Mouse (Mus musculus) lung, embryonic 14.5 days (tissue): ENCODE measurements around the gene BC051019. TPM values are rescaled to one million over a fixed set of nuclear protein-coding genes. Genes with fewer than 3 reads are reported as not detected.
A peak's percentile ranks its signal among the peaks of the same experiment; 100 is the strongest.

Source experiments
- ATAC-seq: fragments of 200-750 bp; cut with Nextera tagmentation; 2 replicates; pipeline ENCODE4 v1.8.0; 2017; ENCODE audit warnings: mild to moderate bottlenecking, moderate TSS enrichment, moderate library complexity; ENCODE audit not compliant: insufficient read depth
- DNase-seq: peaks from one replicate; pipeline ENCODE4 v3.0.0-alpha.2; 2015
- H3K27ac ChIP-seq: fragments of 300-500 bp; sonication (generic); 2 replicates; pipeline ENCODE4 v1.5.1; 2014; ENCODE audit warnings: low read depth, mild to moderate bottlenecking, moderate library complexity
- H3K27me3 ChIP-seq: fragments of 300-500 bp; sonication (generic); 2 replicates; pipeline ENCODE4 v1.6.1; 2014; ENCODE audit warnings: low read length, control low read depth; ENCODE audit not compliant: insufficient read depth
- H3K36me3 ChIP-seq: fragments of 300-500 bp; sonication (generic); 2 replicates; pipeline ENCODE4 v1.6.1; 2014; ENCODE audit warnings: control low read depth; ENCODE audit not compliant: insufficient read depth
- H3K4me1 ChIP-seq: fragments of 300-500 bp; sonication (generic); 2 replicates; pipeline ENCODE4 v1.6.1; 2014; ENCODE audit warnings: antibody characterized with exemption, control low read depth; ENCODE audit not compliant: insufficient read depth
- H3K4me2 ChIP-seq: fragments of 300-500 bp; sonication (generic); 2 replicates; pipeline ENCODE4 v1.6.1; 2014; ENCODE audit warnings: mild to moderate bottlenecking
- H3K4me3 ChIP-seq: fragments of 300-500 bp; sonication (generic); 2 replicates; pipeline ENCODE4 v1.5.1; 2014; ENCODE audit warnings: low read depth, low read length
- H3K9ac ChIP-seq: fragments of 300-500 bp; sonication (generic); 2 replicates; pipeline ENCODE4 v1.6.1; 2014
- H3K9me3 ChIP-seq: fragments of 300-500 bp; sonication (generic); 2 replicates; pipeline ENCODE4 v1.6.1; 2016; ENCODE audit warnings: low read depth, low read length, control low read depth
- CTCF ChIP-seq: IDR thresholded peaks from 2 replicates; pipeline ENCODE4 v1.5.1; 2016; ENCODE audit warnings: antibody characterized with exemption, low read depth
- WGBS: fragments of 180-500 bp; shearing (Covaris S2); extraction: QIAGEN DNeasy Blood & Tissue Kit; methylation state at CpG from one replicate; pipeline ENCODE4 v1.1.7; 2014; 5-methylcytosine and 5-hydroxymethylcytosine counted together
- polyA plus RNA-seq: library from polyadenylated mRNA; unstranded; fragments of >200 nt; fragmentation: Nextera tagmentation; extraction: Ambion mirVana; gene quantifications from 2 replicates; pipeline ENCODE4 v1.2.1, GENCODE M21; 2014

Gene BC051019
- polyA plus RNA-seq, 1 experiment from 2014 or later = not detected

GRCm38 (mm10) chr7:109674944-109675628 lies 48.6 kb downstream of the BC051019 start:
- DNase-seq = peak; percentile 67
- peaks cover 16% of the 10 kb centered on the region for H3K4me1 ChIP-seq
- no peak overlapping the region for H3K9ac ChIP-seq
- no peak overlapping the region for H3K4me2 ChIP-seq
- H3K27me3 ChIP-seq = no peaks in the 10 kb centered on the region
- no peak overlapping the region for H3K4me3 ChIP-seq
- H3K36me3 ChIP-seq = no peaks in the 10 kb centered on the region
- WGBS = 39% methylated on average over 4 of the region's 4 CpGs
- no peak for ATAC-seq
- H3K9me3 ChIP-seq = no peaks in the 10 kb centered on the region
- TF ChIP-seq CTCF = no peak
- H3K27ac ChIP-seq = peak overlapping the region; percentile 77

GRCm38 (mm10) chr7:109671581-109672471 lies 51.8 kb downstream of the BC051019 start:
- Histone ChIP-seq H3K4me3 (peak overlapping the region; percentile 74), H3K9me3 (no peaks in the 10 kb centered on the region), H3K27ac (peak overlapping the region; percentile 99), H3K4me1 (peaks cover 16% of the 10 kb centered on the region), H3K27me3 (no peaks in the 10 kb centered on the region), H3K36me3 (no peaks in the 10 kb centered on the region), H3K9ac (peak overlapping the region; percentile 89), H3K4me2 (peak overlapping the region; percentile 71)
- WGBS = under 1% methylated on average over 33 of the region's 44 CpGs
- TF ChIP-seq CTCF = no peak
- ATAC-seq = peak; percentile 99
- peak; percentile 99 for DNase-seq

GRCm38 (mm10) chr7:109669426-109670170 lies 54.1 kb downstream of the BC051019 start:
- no peak for ATAC-seq
- no peak overlapping the region for H3K27ac ChIP-seq
- H3K4me3 ChIP-seq = peak overlapping the region; percentile 74
- peak overlapping the region; percentile 13; the same call in 1 of the 2 replicates for H3K9ac ChIP-seq
- 57% methylated on average over 5 of the region's 5 CpGs for WGBS
- H3K27me3 ChIP-seq = no peaks in the 10 kb centered on the region
- H3K9me3 ChIP-seq = no peaks in the 10 kb centered on the region
- no peak for DNase-seq
- TF ChIP-seq CTCF = no peak
- H3K36me3 ChIP-seq = no peaks in the 10 kb centered on the region
- H3K4me2 ChIP-seq = peak overlapping the region; percentile 71
- H3K4me1 ChIP-seq = peaks cover 11% of the 10 kb centered on the region

GRCm38 (mm10) chr7:109666664-109667063 lies 57.0 kb downstream of the BC051019 start:
- H3K36me3 ChIP-seq = no peaks in the 10 kb centered on the region
- no peak overlapping the region for H3K4me2 ChIP-seq
- TF ChIP-seq CTCF = no peak
- no peaks in the 10 kb centered on the region for H3K9me3 ChIP-seq
- no peak overlapping the region for H3K9ac ChIP-seq
- WGBS = 71% methylated on average over 5 of the region's 5 CpGs
- H3K4me1 ChIP-seq = no peaks in the 10 kb centered on the region; the same call in 1 of the 2 replicates
- DNase-seq (no peak), ATAC-seq (no peak)
- H3K4me3 ChIP-seq = no peak overlapping the region
- H3K27me3 ChIP-seq = no peaks in the 10 kb centered on the region
- no peak overlapping the region for H3K27ac ChIP-seq

GRCm38 (mm10) chr7:109662626-109663025 lies 61.0 kb downstream of the BC051019 start:
- no peaks in the 10 kb centered on the region for H3K27me3 ChIP-seq
- no peaks in the 10 kb centered on the region for H3K36me3 ChIP-seq
- no peaks in the 10 kb centered on the region for H3K4me1 ChIP-seq
- no peak overlapping the region for H3K27ac ChIP-seq
- no peak overlapping the region for H3K9ac ChIP-seq
- H3K9me3 ChIP-seq = no peaks in the 10 kb centered on the region
- no peak overlapping the region for H3K4me3 ChIP-seq
- TF ChIP-seq CTCF = no peak
- DNase-seq (no peak), ATAC-seq (no peak)
- WGBS = 76% methylated on average over 4 of the region's 4 CpGs
- no peak overlapping the region for H3K4me2 ChIP-seq

Other genes with a start within 250 kb of the BC051019 start
- gene Trim66, start 215.7 kb downstream of the BC051019 start, polyA plus RNA-seq = 0.04 and 0.05 TPM in 2 replicates
- 157 and 166 TPM in 2 replicates for gene Rpl27a, start 204.7 kb downstream of the BC051019 start, polyA plus RNA-seq
- 67.4 and 68.6 TPM in 2 replicates for gene St5, start 20.2 kb downstream of the BC051019 start, polyA plus RNA-seq
- gene Akip1, start 20.2 kb downstream of the BC051019 start, polyA plus RNA-seq = 32.4 and 33.7 TPM in 2 replicates
- gene Ascl3, start 7.9 kb upstream of the BC051019 start, polyA plus RNA-seq = 0.38 TPM in 1 of 2 replicates, not detected in the other
- gene Tmem9b, start 29.0 kb upstream of the BC051019 start, polyA plus RNA-seq = 50.4 and 53.0 TPM in 2 replicates
- 0.32 and 0.72 TPM in 2 replicates for gene Nrip3, start 58.2 kb upstream of the BC051019 start, polyA plus RNA-seq
- 1.3 and 2.0 TPM in 2 replicates for gene Scube2, start 141.8 kb upstream of the BC051019 start, polyA plus RNA-seq
- gene Dennd5a, start 236.6 kb upstream of the BC051019 start, polyA plus RNA-seq = 51.4 and 51.7 TPM in 2 replicates